Mouse (Mus musculus): ENCODE measurements around the gene Rbms3.

- TF ChIP-seq HCFC1 (IDR thresholded peaks at IDR 0.05; ENCODE audit: borderline replicate concordance, insufficient read depth, low read length) = no peak
- no peak for TF ChIP-seq ZNF384 (IDR thresholded peaks at IDR 0.05; ENCODE audit: low read depth, low read length)
- TF ChIP-seq CHD2 (IDR thresholded peaks at IDR 0.05; ENCODE audit: low read depth, low read length) = no peak
- TF ChIP-seq MAFK (IDR thresholded peaks at IDR 0.05; ENCODE audit: insufficient read depth, low read depth, low read length) = no peak
Observed at GRCm38 (mm10) chr9:117673311-117673710, 43.6 kb upstream of the Rbms3 start.

All from ES-E14 (cell line).